Mouse (Mus musculus) myocyte (in vitro differentiated cells): ENCODE data around the gene Plaur.

Source experiments
- MAX ChIP-seq: IDR thresholded peaks from one replicate; pipeline ENCODE4 v1.6.1; 2011; ENCODE audit warnings: low read depth, mild to moderate bottlenecking, control low read depth
- POLR2A ChIP-seq: IDR thresholded peaks from one replicate; pipeline ENCODE4 v1.6.1; 2011; ENCODE audit warnings: low read depth, mild to moderate bottlenecking, control low read depth, moderate library complexity; ENCODE audit not compliant: insufficient read length
- POLR2AphosphoS2 ChIP-seq: IDR thresholded peaks from one replicate; pipeline ENCODE4 v1.6.1; 2011; ENCODE audit warnings: low read depth, control low read depth; ENCODE audit not compliant: insufficient read length
- SRF ChIP-seq: IDR thresholded peaks from one replicate; pipeline ENCODE4 v1.6.1; 2011; ENCODE audit warnings: low read depth; ENCODE audit not compliant: control insufficient read depth, insufficient read length
- USF1 ChIP-seq: IDR thresholded peaks from one replicate; pipeline ENCODE4 v1.6.1; 2011; ENCODE audit warnings: low read depth, mild to moderate bottlenecking, control low read depth, moderate library complexity

GRCm38 (mm10) chr7:24524978-24525377, 62.7 kb downstream of the Plaur start:
- TF ChIP-seq POLR2A (no peak), SRF (no peak), MAX (no peak), POLR2AphosphoS2 (no peak), USF1 (no peak)
